Mouse (Mus musculus) v-Abl transformed pro-B cells (cell line): Measurements from ENCODE around the gene Stn1.

Source experiments
- in situ Hi-C, 2 experiments: fragments of 400-800 bp; cut with MboI; formaldehyde crosslinking; loops; one replicate each; pipeline ENCODE4 v1.15.1; 2025; ENCODE audit not compliant: unreplicated experiment in 2 of 2

Gene Stn1

DNA sequence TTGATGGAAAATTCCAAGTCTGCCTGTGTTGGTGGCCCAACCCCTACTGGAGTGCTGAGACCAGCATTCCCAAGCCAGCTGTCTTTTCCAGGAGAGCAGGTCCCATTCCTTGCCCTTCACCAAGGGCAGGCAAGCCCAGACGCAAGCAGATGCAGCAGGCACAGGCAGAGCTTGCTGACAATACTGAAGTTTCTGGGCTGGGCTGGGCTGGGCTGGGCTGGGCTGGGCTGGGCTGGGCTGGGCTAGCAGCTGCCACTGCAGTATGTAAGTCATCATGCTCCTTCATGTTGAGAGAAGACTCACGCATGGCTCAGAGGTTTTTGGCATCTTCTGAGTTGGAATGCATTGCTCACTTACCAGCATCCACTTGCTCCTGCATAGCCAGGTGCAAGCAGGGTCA, 45.5 kb downstream of the Stn1 start:
- in situ Hi-C loops, result loop anchor here in 1 of 2 experiments (10.0 to 25.0 kb wide), 2 partner anchors 227 to 830 kb away; partner anchors contain the start of gene Cyp17a1

DNA sequence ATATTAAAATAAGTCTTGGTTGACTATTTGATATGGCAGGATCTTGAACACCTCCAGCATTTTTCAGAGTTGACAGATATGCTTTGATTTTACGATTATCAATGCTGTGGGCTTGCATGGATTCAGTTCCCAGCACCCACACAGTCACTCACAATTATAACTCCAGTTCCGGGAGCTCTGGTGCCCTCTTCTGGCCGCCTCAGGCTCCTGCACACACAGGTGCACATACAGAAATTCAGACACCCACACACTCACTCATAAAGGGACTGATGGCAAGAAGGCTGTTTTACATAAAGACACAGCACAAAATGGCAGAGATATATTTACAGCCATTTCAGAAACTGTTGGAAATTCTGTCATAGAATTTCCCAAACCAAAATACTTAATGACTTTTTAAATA, 48.1 kb downstream of the Stn1 start:
- in situ Hi-C loops, result loop anchor here in 1 of 2 experiments (25.0 kb wide), 1 partner anchor 827 kb away; the partner anchor contains the start of gene Cyp17a1

- in situ Hi-C loops, result loop anchor here in 1 of 2 experiments (25.0 kb wide), 1 partner anchor 826 kb away; the partner anchor contains the start of gene Cyp17a1
These were observed 49.1 kb downstream of the Stn1 start for GRCm38 (mm10) chr19:47488250-47488649.

- in situ Hi-C loops, result loop anchor here in 1 of 2 experiments (25.0 kb wide), 1 partner anchor 825 kb away; the partner anchor contains the start of gene Cyp17a1
These were observed 49.7 kb downstream of the Stn1 start for GRCm38 (mm10) chr19:47487572-47487971.

DNA sequence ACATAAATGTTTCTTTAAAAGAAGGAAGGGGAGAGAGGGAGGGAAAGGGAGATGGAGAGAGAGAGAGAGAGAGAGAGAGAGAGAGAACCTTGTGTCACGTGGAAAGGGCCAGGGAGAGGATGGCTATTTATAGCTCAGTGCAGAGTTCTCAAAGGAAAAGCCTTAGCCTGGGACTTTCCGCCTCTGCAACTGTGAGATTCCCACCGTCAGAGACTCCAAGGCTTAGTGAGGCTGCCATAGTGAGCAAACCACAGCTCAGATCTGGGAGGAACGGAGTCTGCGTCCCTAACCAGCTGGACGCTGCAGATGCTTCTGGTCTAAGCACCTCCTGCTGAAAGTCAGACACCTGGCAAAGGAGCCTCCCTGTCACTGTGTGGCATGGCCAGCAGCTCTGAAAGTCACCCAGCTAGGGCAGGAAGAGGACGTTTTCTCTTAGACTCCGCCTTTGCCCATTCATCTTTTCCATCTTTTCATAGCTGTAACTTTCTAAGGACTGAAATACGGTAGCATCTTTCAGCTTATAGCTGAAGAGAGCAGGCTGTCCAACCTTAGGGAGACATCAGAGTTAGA, 51.2 kb downstream of the Stn1 start:
- in situ Hi-C loops, result loop anchor here in 1 of 2 experiments (25.0 kb wide), 1 partner anchor 824 kb away; the partner anchor contains the start of gene Cyp17a1

DNA sequence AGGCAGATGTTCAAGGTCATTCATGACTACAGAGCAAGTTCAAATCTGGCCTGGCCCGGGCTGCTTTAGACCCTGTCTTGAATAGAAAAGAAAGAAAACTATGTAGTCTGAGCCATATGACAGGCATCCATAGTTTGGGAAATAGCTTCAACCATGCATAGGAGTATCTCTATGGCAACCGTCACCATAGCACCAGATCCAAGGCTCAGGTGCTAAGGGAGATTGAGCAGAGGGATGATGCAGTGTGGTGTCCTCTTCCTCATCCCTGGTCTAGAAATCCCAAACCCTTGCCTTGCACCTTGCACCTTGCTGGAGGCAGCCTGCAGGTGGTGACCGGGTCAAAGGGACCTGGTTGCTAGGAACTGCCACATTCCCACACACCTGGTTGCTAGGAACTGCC, 53.2 kb downstream of the Stn1 start:
- in situ Hi-C loops, result loop anchor here in 1 of 2 experiments (25.0 kb wide), 1 partner anchor 822 kb away; the partner anchor contains the start of gene Cyp17a1

- in situ Hi-C loops, result loop anchor here in 1 of 2 experiments (25.0 kb wide), 1 partner anchor 821 kb away; the partner anchor contains the start of gene Cyp17a1
These were observed 54.0 kb downstream of the Stn1 start for GRCm38 (mm10) chr19:47483346-47483745.

DNA sequence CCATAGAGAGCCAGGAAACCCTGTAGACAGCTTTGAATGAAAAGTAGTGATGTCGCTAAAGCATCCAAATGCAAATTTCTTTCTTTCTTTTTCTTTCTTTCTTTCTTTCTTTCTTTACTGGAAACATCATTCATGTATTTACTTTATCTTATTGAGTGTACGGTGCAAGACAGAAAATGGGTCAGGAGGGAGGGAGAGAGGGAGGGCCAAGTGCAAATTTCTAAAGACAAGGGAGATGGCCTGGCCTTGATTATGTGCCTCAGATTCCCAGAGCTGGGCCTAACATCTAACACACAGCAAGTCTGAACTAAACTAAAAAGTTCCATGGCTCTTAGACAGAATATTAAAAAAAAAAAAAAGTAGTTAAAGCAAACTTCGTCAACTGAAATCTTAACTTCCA, 63.9 kb downstream of the Stn1 start:
- in situ Hi-C loops, result no loop called here

DNA sequence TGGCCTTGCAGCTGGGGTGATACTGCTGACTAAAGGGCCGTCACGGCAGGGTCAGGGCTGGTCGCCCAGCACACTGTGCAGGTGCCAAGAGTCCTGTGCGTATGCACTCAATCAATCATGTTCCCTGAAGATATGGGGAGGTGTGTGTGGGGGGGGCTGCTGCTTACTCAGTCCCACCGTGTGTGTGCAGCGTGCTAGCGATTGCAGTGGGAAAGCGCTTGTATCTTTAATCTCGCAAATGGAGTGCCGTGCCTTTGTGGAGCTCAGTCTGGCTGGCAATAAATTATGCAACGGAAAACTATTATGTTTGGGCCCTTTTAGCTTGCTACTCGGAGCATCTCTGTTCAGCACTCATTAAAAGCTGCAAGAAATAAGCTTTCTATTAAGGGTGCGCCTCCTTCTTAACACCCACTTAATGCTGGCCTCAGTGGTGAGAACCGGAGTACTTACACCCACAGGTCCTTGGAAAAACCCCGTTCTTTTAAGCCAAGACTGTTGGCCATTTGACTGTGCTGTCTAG, 64.4 kb downstream of the Stn1 start:
- in situ Hi-C loops, result no loop called here

- in situ Hi-C loops, result no loop called here
These were observed 65.5 kb downstream of the Stn1 start for GRCm38 (mm10) chr19:47471808-47472207.

DNA sequence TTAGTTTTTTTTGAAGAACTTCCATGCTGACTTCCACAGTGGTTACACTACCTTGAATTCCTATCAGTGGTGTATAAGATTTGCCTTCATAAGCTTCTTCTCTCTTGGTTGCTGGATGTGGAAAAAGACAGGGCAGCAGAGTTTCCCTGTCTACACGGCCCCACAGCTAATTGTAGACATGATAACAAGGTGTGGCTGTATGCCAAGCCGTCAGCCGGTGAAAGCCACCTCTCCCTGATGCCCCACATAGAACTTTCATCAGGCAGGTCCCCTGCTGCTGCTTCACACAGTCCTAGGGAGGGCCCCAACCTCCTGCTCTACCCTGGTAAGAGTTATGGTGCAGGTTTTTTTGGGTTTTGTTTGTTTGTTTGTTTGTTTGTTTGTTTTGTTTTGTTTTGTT, 68.6 kb downstream of the Stn1 start:
- in situ Hi-C loops, result loop anchor here in 1 of 2 experiments (5.0 to 10.0 kb wide), 3 partner anchors 34 to 111 kb away; no protein-coding TSS in a partner anchor

- in situ Hi-C loops, result loop anchor here in 1 of 2 experiments (5.0 to 10.0 kb wide), 3 partner anchors 36 to 109 kb away; no protein-coding TSS in a partner anchor
These were observed 70.5 kb downstream of the Stn1 start for GRCm38 (mm10) chr19:47466775-47467174.

GRCm38 (mm10) chr19:47465467-47465866, 71.8 kb downstream of the Stn1 start:
- in situ Hi-C loops, result loop anchor here in 1 of 2 experiments (5.0 to 10.0 kb wide), 3 partner anchors 37 to 108 kb away; no protein-coding TSS in a partner anchor

DNA sequence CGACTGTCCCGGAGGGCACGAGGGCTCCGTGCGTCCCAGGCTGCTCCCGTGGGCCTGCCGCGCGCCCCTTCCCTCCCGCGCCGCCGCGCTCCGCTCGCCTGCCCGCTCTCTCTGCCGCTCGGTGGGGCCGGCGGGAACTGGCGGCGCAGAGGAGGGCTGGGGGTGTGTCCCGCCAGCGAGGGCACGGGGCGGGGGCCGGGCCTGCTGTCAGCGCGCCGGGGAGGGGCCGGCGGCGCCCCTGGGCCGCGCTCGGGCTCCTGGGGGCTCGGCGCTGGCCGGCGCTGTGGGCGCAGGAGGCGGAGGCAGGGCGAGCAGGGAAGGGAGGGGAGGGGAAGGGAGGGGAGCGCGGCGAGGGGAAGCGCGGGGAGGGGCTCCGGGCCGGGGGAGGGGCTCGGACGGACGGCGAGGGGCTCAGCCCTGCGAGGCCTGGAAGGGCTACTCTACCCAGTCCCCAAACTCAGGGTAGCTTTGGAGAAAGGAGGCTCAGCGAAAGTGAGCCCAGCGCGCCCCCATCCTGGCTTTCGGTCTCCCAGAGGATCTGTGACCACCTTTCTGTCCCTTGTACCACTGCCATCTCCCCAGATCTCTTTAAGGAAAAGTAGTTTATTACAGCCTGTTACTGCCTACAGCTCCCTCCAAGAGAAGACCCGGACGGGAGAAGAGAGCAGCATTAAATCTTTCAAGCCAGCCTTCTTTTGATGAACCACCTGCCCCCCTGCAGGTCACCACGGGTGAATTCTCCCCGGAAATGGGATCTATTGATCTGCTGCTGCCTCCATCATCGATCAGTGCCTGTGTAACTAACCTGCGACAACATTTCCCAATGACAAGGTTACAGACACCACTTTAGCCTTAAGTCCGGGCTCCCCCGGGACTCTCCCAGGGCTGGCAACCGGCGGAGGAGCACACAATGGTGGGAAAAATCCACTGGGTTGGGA, 72.7 kb downstream of the Stn1 start, which contains the start of gene Sh3pxd2a:
Sh3pxd2a (minus strand) TSS at position 98 of the 938 bp plus-strand sequence.
- in situ Hi-C loops, result loop anchor here (5.0 to 10.0 kb wide), 3 partner anchors 38 to 107 kb away; no protein-coding TSS in a partner anchor

- in situ Hi-C loops, result loop anchor here (5.0 to 10.0 kb wide), 2 partner anchors 79 to 106 kb away; no protein-coding TSS in a partner anchor
These were observed 73.5 kb downstream of the Stn1 start for GRCm38 (mm10) chr19:47463636-47464303.

DNA sequence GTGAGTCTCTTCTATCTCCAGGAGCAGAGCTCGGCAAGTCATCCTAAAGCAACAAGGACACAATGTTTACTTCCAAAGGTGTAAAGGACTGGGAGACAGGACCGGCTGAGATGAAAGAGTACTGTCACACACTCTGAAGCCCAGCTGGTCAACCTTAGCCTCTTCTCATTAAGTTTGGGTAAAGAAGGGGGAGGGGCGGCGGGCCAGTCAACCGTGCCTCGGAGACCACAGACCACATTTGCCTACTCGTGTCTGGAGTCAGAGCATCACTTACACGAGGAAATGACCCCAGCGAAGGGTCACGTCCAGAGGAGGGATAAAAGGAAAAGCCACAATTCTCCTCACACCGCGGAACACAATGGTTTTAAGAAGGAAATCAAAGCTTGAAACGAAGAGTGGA, 74.1 kb downstream of the Stn1 start:
- in situ Hi-C loops, result loop anchor here (5.0 to 10.0 kb wide), 2 partner anchors 78 to 106 kb away; no protein-coding TSS in a partner anchor

DNA sequence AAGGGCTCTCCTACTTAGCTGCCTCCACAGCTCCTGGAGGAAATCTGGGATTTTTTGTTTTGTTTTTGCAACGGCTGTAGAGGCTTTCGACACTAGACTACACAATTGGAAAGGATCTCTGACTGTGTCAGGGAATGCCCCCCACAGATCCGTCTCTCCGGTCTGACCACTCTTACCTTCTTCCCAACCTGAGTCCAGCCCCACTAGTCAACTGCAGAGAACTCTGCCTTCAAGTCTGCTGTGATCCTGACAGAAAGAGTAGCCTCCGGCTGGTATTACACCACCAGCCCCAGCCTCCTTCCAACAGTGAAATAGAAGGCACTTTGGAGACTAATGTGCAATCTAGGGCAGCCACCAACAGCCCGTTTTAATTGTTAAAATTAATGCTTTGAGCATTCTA, 74.6 kb downstream of the Stn1 start:
- in situ Hi-C loops, result loop anchor here (5.0 to 10.0 kb wide), 2 partner anchors 78 to 105 kb away; no protein-coding TSS in a partner anchor

- in situ Hi-C loops, result loop anchor here (5.0 to 10.0 kb wide), 2 partner anchors 77 to 105 kb away; no protein-coding TSS in a partner anchor
These were observed 75.5 kb downstream of the Stn1 start for GRCm38 (mm10) chr19:47461838-47462237.

DNA sequence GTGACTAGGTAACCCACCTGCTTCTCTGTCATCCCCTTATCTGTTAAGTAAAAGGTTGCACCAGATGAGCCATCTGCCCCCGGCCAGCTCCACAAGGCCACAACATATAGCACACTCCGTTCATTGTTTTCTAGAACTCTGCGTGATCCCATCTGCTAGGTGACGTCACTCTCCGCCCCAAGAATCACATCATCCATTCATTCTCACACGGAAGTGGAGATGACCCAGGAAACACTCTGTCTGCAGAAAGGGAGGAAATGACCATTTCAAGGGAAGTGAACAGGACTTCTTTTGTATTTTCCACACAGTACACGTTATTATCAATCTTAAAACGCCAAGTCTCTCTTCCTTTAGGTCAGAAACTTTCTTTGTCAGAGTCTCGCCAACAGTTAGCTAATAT, 75.9 kb downstream of the Stn1 start:
- in situ Hi-C loops, result loop anchor here (5.0 to 10.0 kb wide), 2 partner anchors 77 to 104 kb away; no protein-coding TSS in a partner anchor
